Mouse (Mus musculus): ENCODE data around the gene Pus7l. TPM values are rescaled to one million over a fixed set of nuclear protein-coding genes. Genes with fewer than 3 reads are reported as not detected.

Pus7l gene
- polyA plus RNA-seq, 1 experiment from 2014 or later: 4.8 TPM

Other genes starting within 250 kb of the Pus7l start
- gene Adamts20, start 78.1 kb downstream of the Pus7l start, polyA plus RNA-seq (2015; fragmentation: Nextera tagmentation; extraction: Ambion mirVana): 2.8 and 3.5 TPM in 2 replicates
- gene Irak4, start 96 bp upstream of the Pus7l start, polyA plus RNA-seq (2015; fragmentation: Nextera tagmentation; extraction: Ambion mirVana): 1.4 and 1.5 TPM in 2 replicates
- 88.5 and 102 TPM in 2 replicates for gene Twf1, start 46.3 kb upstream of the Pus7l start, polyA plus RNA-seq (2015; fragmentation: Nextera tagmentation; extraction: Ambion mirVana)
- gene Tmem117, start 85.7 kb upstream of the Pus7l start, polyA plus RNA-seq (2015; fragmentation: Nextera tagmentation; extraction: Ambion mirVana): 4.1 and 5.4 TPM in 2 replicates